Mouse (Mus musculus) heart, postnatal 14 days (tissue): ENCODE results near the gene Plcd1. TPM values are rescaled to one million over a fixed set of nuclear protein-coding genes. Genes with fewer than 3 reads are reported as not detected.

Source experiments
- DNase-seq, 2 experiments: peaks; one replicate each; pipeline ENCODE4 v3.0.0; 2021 to 2022
- intact Hi-C: fragments of 180-260 bp; cut with DNase I; formaldehyde crosslinking; loops from one replicate; pipeline ENCODE4 v1.15.1; 2025
- total RNA-seq, 2 experiments: library from RNA; stranded (reverse); gene quantifications; 2 replicates each; pipeline ENCODE4 v1.2.3; 2021

The Plcd1 gene
- total RNA-seq, 2 experiments from 2014 or later: 14.2 to 18.6 TPM

DNA sequence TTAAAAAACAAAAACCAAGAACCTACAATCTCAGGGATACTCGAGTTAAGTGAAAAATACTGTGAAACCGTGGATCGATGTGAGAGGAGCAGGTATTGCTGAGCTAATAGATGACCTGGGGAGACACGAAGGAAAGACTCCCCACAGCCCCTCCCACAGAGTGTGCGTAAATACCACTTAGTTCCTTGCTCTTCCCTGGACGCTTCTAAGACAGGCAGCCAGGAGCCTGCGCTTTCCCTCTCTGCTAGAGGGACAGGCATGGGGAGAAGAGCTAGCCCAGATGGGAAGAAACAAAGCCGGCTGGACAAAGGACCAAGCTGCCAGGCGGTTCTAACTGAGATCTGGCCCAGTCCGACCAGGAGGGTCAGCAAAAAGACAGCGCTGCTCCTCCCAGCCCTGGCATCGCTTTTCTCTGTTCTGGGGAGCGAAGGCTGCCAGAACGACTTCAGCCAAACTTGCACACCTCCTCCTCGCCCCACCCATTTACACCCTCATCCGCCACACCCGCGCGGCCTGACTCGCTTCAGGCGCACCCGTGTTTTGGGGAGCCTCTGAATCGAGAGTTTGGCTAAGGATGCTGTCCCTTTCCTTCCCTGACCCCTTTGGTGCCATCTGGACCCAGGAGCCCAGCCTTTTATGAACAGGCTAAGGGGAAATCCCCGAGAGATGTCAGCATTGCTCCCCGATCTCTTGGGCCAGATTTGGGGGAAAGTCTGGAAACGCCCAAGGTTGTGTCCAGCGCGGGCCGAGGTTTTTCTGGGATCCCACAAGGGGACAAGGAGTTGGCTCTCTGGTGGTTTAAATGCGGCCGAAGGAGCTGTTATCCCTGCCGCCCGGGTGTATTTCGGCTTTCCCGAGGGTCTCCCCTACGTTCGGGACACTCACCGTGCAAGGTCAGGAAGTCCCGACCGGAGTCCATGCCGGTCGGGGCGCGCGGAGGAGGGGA lies 556 bp downstream of the Plcd1 start:
- intact Hi-C loops: no loop called here
- DNase-seq: peak; percentile 54 to 55

- no peak for DNase-seq
- intact Hi-C loops: no loop called here
Observed at GRCm38 (mm10) chr9:119091581-119092310, 1.6 kb downstream of the Plcd1 start.

GRCm38 (mm10) chr9:119090462-119090861 lies 2.8 kb downstream of the Plcd1 start:
- no peak for DNase-seq
- intact Hi-C loops: no loop called here

DNA sequence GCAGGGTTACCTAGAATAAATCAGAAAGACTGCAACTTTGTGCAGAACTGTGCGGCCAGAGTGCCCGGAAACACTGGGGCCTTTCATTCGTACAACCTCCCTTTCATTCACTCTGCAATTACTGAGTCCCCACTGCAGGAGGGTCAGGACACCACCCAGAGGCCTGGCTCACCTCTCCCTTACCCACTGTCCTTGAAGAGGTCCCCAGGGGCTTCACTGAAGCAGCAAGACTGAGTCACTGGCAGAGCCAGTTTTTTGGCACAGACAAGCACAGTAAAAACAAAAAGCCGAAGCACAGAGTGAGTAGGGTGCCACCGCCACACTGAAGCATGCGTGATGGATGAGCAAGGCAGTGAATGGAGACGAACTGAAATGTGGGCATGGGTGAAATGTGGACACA lies 3.9 kb downstream of the Plcd1 start:
- intact Hi-C loops: no loop called here
- DNase-seq: no peak

GRCm38 (mm10) chr9:119088148-119088801 lies 5.0 kb downstream of the Plcd1 start:
- intact Hi-C loops: no loop called here
- peak; percentile 81 to 91 for DNase-seq

DNA sequence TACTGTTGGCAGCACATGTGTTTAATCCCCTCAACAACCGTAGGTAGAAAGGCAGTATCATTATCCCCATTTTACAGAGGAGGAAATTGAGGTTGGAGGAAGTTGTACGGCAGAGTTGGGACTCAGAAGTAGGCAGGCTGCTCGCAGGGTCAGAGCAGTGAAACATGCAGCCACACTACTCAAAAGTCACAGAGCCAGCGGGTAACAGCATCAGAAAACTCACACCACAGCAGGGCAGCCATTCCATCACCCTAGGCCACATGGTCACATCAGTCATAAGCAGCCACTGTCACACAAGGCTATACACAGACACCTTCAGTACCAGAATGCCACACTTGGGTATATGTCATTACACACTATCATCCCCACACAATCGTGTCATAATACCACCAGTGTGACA lies 6.0 kb downstream of the Plcd1 start:
- intact Hi-C loops: no loop called here
- DNase-seq: no peak

- intact Hi-C loops: no loop called here
Observed at GRCm38 (mm10) chr9:119086451-119086850, 6.9 kb downstream of the Plcd1 start.

DNA sequence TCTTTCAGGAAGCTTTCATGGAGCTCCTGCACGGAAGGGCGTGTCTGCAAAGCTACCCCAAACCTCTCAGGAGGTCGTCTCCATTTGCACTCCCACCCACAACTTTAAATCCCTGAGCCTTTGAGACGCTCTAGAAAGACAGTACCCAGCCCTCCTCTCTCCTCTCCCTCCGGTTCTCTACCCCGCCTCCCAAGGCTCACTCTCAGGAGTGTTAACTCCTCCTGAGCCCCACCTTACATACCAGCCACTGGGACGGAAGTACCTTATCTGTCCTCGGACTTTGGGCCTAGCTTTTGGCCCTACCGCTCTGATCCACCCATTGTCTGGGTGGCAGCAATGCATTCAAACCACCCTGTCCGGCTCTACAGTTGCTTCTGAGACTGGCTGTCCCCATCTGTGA lies 9.3 kb downstream of the Plcd1 start:
- intact Hi-C loops: no loop called here

More at GRCm38 (mm10) chr9:119086451-119086850, 6.9 kb downstream of the Plcd1 start:
- no peak for DNase-seq

DNA sequence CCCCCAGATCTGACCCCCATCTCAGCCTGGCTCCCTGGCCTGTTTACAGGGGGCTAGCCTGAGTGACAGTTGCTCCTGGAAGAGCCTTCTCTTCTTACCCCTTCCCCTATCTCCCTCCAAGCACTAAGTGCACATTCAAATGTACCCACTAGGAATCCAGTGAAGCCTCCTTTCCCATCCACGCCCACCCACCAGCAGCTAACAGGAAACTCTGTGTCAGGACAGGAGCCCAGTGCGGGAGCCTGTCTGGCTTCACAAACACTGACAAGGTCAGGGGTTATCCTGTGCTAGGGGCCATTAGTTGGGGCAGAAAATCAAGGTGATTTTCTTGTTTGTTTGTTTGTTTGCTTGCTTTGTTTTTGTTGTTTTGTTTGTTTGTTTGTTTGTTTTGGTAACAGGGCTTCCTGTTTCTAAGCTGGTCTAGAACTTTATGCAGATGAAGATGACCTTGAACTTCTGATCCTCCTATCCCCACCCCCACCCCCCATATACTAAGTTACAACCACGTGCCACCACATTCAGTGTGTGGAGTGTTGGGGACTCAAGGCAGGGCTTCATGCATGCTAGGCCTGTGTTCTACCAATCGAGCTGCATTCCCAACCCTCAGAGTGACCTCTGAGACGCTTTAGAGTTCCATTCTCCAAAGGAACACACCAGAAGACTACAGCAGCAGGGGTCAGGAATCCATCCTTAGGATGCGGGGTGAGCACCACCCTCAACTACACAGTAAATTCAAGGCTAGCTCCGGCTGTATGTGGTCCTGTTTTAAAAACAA lies 10.5 kb downstream of the Plcd1 start:
- intact Hi-C loops: no loop called here
- no peak for DNase-seq

More for the DNA sequence above, 9.3 kb downstream of the Plcd1 start:
- DNase-seq: no peak

DNA sequence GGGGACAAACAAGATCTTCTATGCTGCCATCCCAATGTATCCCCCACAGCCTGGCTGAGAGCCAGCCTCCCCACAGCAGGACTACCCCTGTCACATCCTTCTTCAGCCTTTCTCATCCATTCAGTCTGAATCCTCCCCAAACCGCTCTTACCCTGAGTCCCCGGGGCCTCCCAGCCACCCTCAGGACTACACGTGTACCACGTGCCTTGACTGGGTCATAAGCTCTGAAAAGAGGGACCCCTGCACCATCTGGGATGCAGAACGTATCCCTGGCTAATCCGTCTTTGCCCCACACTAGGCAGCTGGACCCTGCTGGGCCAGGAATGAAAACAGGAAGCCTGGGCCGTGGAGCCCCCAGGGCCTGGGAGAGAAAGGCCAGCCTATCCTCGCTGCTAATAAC lies 11.3 kb downstream of the Plcd1 start:
- intact Hi-C loops: no loop called here
- no peak for DNase-seq

GRCm38 (mm10) chr9:119080040-119080675 lies 13.1 kb downstream of the Plcd1 start:
- intact Hi-C loops: no loop called here
- no peak for DNase-seq

DNA sequence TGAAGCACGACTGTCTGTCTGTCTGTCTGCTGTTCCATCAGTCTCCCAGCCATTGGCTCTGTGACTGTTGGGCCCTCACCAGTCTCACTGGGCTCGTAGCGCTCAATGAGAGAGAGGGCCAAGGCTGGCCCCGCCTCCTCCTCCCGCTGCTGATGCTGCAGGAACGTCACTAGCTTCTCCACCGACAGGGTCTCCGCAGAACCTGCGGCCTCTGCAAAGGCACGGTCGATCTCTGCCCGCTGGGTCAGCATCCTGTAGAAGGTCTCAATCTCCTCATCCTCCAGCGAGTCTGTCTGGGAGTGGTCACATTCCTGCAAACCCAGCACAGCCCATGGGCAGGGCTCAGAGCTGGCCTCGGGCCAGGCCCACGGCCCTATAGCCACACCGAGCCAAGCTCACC lies 17.6 kb downstream of the Plcd1 start:
- intact Hi-C loops: no loop called here
- DNase-seq: no peak

- intact Hi-C loops: no loop called here
- DNase-seq: peak in 1 of 2 experiments; percentile 54
Observed at GRCm38 (mm10) chr9:119073184-119073895, 20.0 kb downstream of the Plcd1 start.

- DNase-seq: no peak
- intact Hi-C loops: no loop called here
Observed at GRCm38 (mm10) chr9:119071786-119072185, 21.5 kb downstream of the Plcd1 start.

- DNase-seq: no peak
- intact Hi-C loops: no loop called here
Observed at GRCm38 (mm10) chr9:119070173-119070825, 23.0 kb downstream of the Plcd1 start.

- intact Hi-C loops: loop anchor here (5.0 kb wide), 1 partner anchor 481 kb away; no protein-coding TSS in a partner anchor
Observed at GRCm38 (mm10) chr9:119068266-119068665, 25.0 kb downstream of the Plcd1 start.

DNA sequence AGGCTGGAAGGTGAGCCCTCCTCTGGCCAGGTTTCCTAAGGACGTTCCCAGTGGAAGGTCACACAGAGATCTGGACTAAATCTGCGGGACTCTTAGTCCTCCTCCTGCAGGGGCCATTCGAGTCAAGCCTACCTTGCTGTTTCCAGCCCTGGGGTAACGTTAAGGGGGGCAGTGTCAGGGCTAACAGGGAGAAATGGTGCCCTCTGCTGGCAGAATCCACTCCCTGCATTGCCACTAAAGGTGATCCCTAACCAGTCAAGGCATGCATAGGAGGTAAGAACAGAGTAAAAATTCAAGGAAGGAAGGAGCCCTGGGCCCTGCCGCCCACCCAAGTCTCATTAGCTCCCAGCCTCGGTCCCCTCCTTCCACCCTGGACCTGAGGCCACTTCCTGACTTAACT lies 25.7 kb downstream of the Plcd1 start:
- peak; percentile 82 to 89 for DNase-seq
- intact Hi-C loops: loop anchor here (1.0 to 5.0 kb wide), 3 partner anchors 37 to 480 kb away; no protein-coding TSS in a partner anchor

More at GRCm38 (mm10) chr9:119068266-119068665, 25.0 kb downstream of the Plcd1 start:
- DNase-seq: no peak

DNA sequence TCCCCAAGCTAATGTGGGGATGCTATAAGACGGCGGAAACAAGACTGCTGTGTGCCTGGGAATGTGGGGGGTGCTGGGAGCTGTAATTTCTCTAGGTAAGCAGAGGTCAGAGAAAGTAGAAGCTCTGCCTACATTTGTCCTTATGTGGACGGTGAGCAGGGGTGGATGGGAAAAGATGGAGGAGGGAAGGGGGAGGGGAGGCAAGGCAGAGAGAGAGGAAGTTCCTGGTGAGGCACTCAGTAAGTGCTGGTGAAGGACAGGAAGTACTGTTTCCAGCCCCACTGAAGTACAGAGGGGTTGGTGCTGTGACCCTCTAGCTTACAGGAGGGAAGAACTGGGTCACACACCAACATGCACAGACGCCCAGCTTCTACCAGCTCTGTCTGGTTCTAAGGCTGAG lies 29.0 kb downstream of the Plcd1 start:
- DNase-seq: no peak
- intact Hi-C loops: no loop called here
